Mouse (Mus musculus): ENCODE data around the gene Appl1.
"Not testable (repeated sequence)": the region's sequence is repeated elsewhere in the genome, so short reads cannot be mapped to it uniquely, and the experiment has no call there.

Appl1 gene

GRCm38 (mm10) chr14:26969856-26970407, 1.1 kb downstream of the Appl1 start:
- in situ Hi-C loops (cut with MboI; ENCODE audit: low sequenced_read_pairs): no loop called here

GRCm38 (mm10) chr14:26969164-26969563, 1.9 kb downstream of the Appl1 start:
- in situ Hi-C loops (cut with MboI; ENCODE audit: low sequenced_read_pairs): no loop called here

DNA sequence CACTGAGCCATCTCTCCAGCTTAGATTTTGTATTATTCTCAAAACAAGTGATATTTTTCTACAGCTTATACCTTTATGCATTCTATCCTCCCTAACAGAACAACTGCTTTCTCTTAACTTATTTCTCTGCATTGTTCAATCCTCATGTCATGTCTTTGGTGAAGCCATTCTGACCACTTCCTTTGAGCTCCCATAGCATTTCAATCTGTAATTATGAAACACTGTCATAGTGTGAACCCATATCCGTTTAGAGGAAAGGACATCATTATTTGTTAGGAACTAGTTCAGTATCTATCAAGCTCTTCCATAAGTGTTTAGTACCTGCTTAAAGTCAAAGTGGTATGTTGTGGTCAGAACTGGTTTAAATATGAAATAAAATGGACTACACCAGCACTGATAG, 10.5 kb downstream of the Appl1 start:
- in situ Hi-C loops (cut with MboI; ENCODE audit: low sequenced_read_pairs): no loop called here

DNA sequence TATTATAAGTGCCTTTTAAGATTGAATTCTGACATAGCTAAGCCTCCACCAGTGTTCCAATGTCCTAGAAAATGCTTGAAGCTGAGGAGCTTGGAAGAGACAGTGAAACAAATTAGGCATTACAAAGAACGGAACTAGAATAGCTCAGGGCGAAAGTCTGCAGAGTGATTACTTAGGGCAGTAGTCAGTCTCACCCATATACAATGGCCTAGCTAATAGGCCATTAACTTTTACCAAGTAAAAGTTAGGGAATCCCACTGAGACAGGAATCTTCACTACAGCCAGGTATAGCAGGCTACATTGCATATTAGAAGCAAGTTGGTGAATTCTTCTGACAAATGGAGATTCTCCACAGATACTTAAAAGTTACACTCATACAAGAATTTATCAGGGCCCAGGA, 14.9 kb downstream of the Appl1 start:
- in situ Hi-C loops (cut with MboI; ENCODE audit: low sequenced_read_pairs): not testable (repeated sequence)

- in situ Hi-C loops (cut with MboI; ENCODE audit: low sequenced_read_pairs): no loop called here
Observed at GRCm38 (mm10) chr14:26935558-26935957, 35.5 kb downstream of the Appl1 start.

DNA sequence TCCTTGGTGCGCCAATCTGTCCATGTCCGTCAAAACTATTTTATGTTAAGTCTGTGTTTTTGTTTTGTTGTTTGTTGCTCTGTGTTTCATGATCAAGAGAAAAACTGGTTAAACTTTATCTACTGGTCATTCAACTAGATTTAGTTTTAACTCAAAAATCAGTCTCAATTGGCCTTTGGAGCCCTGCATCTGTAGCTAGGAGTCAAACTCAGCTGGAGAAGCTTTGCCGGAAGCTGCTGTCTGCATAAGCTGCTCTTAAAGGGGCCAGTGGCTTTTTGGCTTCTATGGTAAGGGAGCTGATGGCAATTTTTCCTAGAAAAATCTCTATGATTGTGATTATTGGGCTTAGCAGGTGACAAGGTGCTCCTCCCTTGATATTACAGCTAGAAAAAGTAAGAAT, 36.1 kb downstream of the Appl1 start:
- in situ Hi-C loops (cut with MboI; ENCODE audit: low sequenced_read_pairs): no loop called here

DNA sequence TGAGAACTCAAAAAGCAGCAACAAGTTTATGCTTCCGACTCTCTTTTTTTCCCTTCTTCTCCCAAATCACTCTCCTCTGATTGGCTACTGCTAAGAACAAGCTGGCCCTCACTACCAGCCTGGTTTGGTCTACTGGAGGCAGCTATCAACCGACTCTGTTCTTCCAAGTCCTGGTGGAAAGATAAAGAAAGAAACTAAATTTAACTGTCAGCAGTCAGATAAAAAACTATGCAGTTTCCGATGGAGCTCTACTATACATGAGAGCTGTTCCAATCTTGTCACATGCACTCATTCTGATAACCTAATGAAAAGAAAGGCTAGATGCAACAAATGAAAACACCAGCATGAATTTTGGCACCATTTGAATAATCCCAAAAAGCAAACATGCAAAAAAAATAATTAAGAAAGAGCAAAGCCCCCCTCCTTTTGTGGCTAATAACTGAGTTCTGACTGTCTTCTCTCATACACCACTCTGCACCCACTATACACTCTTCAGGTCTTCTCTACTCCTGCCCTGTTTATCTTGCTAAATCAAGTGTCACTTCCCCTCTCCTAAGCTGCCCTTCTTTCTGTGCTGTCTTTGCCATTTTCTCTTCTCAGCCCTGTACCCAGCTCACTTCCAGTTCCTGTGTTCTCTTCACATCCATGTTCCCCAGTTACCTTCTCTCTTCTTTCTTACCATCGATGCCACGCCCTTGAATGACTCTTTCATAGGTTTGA, 47.2 kb downstream of the Appl1 start:
- in situ Hi-C loops (cut with MboI; ENCODE audit: low sequenced_read_pairs): no loop called here

DNA sequence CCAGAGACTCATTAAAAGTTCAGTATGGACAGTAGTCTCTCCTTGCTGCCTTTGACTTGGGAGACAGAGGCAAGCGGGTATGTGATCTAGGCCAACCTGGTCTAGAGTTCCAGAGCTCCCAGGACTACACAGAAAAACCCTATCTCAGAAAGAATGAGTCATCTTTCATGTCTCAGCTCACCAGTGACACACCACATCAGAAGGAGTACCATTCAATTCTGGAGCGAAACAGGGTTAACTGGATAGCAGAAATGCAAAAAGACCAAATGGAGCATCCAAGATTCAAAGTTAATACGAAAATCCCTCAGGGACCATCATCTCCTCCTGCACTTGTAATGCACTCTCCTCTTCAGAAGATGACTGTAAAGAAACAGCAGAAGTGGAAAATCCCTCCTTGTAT, 51.7 kb downstream of the Appl1 start:
- in situ Hi-C loops (cut with MboI; ENCODE audit: low sequenced_read_pairs): no loop called here

- in situ Hi-C loops (cut with MboI; ENCODE audit: low sequenced_read_pairs): no loop called here
Observed at GRCm38 (mm10) chr14:26913681-26914268, 57.3 kb downstream of the Appl1 start.

GRCm38 (mm10) chr14:26911826-26912225, 59.2 kb downstream of the Appl1 start:
- in situ Hi-C loops (cut with MboI; ENCODE audit: low sequenced_read_pairs): no loop called here

DNA sequence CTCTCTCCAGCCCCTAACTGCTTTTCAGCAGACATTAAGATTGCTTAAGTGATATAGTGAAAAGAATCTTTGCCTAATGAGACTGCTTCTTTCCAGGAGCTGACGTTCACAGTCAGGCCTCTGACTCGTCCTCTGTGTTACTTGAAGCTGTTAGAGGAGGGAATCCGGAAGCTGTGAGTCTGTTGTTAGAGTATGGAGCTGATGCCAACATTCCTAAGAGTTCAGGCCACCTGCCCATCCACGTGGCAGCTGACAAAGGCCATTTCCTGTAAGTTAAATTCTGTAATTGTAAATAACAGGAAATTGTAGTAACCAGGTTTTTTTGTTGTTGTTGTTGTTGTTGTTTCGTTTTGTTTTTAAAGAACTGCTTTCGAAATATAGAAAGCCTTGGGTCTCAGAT, 59.8 kb downstream of the Appl1 start:
- in situ Hi-C loops (cut with MboI; ENCODE audit: low sequenced_read_pairs): no loop called here

- in situ Hi-C loops (cut with MboI; ENCODE audit: low sequenced_read_pairs): not testable (repeated sequence)
Observed at GRCm38 (mm10) chr14:26910461-26910860, 60.6 kb downstream of the Appl1 start.

- in situ Hi-C loops (cut with MboI; ENCODE audit: low sequenced_read_pairs): no loop called here
Observed at GRCm38 (mm10) chr14:26907401-26907800, 63.6 kb downstream of the Appl1 start.

DNA sequence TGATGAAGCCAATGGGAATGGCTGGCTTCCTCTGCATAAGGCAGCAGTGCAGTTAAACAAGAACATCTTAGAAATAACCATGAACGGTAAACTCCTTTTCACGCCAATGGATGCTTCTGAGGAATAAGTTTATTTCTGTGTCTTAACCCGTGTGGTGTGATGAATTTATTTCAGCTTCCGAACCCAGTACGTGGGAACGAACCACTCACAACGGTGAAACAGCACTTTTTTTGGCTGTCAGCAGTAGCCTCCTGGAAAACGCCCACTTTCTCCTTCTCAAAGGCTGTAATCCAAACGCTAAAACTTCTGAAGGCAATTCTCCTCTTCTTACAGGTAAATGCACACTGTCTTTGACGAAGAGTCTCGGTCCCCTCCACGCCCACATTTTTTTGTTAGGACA, 70.1 kb downstream of the Appl1 start:
- in situ Hi-C loops (cut with MboI; ENCODE audit: low sequenced_read_pairs): no loop called here

DNA sequence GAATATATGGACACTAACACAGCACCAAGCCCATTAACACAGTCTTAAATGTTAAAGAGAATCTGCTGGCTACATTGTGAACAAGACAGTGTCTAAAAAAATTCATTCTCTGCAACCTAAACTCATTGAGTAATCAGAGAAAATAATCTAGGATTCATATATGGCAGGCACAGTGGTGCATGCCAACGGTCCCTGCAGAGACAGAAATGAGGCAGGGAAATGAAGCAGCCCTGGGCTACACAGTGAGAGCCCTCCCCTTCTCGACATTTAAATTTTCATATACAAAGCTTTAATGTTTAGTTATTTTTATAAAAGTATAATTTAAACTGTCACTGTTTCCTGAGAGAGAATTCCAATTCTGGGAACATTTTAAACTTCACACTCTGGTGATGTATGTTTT, 71.5 kb downstream of the Appl1 start:
- in situ Hi-C loops (cut with MboI; ENCODE audit: low sequenced_read_pairs): no loop called here

DNA sequence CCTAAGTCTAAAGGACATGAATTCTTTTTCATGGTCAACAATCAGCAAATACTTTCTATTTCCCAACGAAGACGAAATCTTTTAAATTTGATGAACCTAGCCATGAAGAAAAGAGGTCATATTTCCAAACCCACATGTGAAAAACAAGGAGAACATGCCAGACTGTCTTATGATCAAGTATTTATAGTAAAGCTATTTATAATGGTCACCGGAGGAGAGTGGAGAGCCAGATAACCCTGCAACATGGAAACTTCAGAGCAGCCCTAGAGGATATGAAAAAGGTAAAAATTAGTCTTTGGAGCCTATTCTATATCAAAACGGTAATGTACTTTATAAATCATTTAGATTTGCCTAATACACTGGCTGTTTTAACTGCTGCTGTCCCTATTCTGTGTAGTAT, 76.6 kb downstream of the Appl1 start, which contains the start of gene Asb14:
Gene Asb14 (plus strand): TSS at position 166 of the 400 bp plus-strand sequence.
- in situ Hi-C loops (cut with MboI; ENCODE audit: low sequenced_read_pairs): no loop called here

DNA sequence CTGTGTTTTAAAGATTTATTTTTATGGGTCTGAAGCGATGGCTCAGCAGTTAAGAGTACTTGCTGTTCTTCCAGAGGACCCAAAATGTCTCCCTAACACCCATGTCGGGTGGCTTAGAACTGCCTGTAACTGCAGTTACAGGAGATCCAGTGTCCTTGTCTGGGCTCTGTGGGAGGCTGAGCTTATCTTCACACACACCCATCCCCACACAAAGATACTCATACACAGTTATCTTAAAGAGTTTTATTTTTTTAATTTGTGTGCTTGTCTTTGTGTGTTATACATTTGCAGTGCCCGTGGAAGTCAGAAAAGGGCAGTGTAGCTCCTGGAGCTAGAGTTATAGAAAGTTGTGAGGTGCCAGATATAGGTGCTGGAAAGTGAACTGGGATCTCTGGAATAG, 80.3 kb downstream of the Appl1 start:
- in situ Hi-C loops (cut with MboI; ENCODE audit: low sequenced_read_pairs): no loop called here

DNA sequence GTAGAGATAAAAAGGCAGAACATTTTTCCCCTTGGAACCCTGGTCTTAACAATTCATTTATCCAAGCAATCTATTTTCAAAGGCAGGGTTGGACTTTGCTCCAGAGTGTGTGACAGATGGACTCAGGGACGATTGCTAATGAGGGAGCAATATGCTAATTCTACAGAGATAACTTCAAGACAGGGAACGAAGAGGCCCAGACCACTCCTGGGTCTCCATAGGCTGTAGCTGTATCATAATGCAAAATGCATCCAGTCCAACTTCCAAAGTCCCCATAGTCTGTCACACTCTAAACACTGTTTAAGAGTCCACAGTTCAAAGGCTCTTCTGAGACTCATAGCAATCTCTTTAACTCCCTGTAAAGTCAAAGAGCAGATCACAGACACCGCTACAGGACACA, 83.8 kb downstream of the Appl1 start:
- in situ Hi-C loops (cut with MboI; ENCODE audit: low sequenced_read_pairs): no loop called here

DNA sequence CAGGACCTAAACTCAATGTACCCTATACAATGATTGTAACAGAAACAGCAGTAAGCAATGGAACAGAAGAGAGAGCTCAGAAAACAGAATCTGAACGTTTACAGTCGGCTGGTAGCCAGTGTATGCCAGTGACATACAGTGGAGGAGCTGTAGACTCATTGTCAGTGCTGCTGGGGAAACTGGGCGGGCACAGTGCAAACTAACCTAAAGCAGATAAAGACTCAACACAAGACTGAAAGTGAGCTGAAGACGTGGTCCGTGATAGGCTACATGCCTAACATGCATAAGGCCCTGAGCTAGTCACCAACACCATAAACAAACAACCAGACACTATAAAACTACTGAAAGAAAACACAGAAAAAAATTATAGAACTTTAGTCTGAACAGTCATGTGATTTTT, 89.3 kb downstream of the Appl1 start:
- in situ Hi-C loops (cut with MboI; ENCODE audit: low sequenced_read_pairs): no loop called here

DNA sequence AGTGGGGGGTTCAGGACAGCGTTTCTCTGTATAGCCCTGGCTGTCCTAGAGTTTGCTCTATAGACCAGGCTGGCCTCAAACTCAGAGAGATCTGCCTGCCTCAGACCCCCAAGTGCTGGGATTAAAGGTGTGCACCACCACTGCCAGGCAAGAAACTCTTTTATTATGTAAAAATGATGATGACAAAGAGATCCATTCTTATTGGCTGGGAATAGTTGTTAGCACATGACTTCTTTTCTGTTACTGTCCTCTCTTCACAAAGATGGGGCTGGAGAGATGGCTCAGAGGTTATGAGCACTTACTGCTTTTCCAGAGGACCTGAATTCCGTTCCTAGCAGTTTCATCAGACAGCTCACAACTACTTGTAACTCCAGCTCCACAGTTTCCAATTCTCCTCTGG, 91.1 kb downstream of the Appl1 start:
- in situ Hi-C loops (cut with MboI; ENCODE audit: low sequenced_read_pairs): no loop called here

- in situ Hi-C loops (cut with MboI; ENCODE audit: low sequenced_read_pairs): no loop called here
Observed at GRCm38 (mm10) chr14:26878756-26879155, 92.3 kb downstream of the Appl1 start.

All from CH12F3 (cell line).